Mouse (Mus musculus) midbrain, embryonic 12.5 days (tissue): ENCODE results near the gene Tnf. TPM values are rescaled to one million over a fixed set of nuclear protein-coding genes. Genes with fewer than 3 reads are reported as not detected.

Experiments
- ATAC-seq: fragments of 200-750 bp; cut with Nextera tagmentation; 2 replicates; pipeline ENCODE4 v1.8.0; 2017; ENCODE audit warnings: low read depth, moderate TSS enrichment, moderate library complexity; ENCODE audit not compliant: low FRiP score
- H3K27ac ChIP-seq: fragments of 300-500 bp; sonication (generic); replicated peaks from 2 replicates; pipeline ENCODE4 v1.5.1; 2016; ENCODE audit warnings: mild to moderate bottlenecking
- H3K27me3 ChIP-seq: fragments of 300-500 bp; sonication (generic); 2 replicates; pipeline ENCODE4 v1.6.1; 2016; ENCODE audit warnings: mild to moderate bottlenecking
- H3K36me3 ChIP-seq: fragments of 300-500 bp; sonication (generic); 2 replicates; pipeline ENCODE4 v1.6.1; 2016
- H3K4me1 ChIP-seq: fragments of 300-500 bp; sonication (generic); 2 replicates; pipeline ENCODE4 v1.6.1; 2016
- H3K4me2 ChIP-seq: fragments of 300-500 bp; sonication (generic); replicated peaks from 2 replicates; pipeline ENCODE4 v1.6.1; 2016; ENCODE audit warnings: mild to moderate bottlenecking, moderate library complexity
- H3K4me3 ChIP-seq: fragments of 300-500 bp; sonication (generic); 2 replicates; pipeline ENCODE4 v1.5.1; 2016; ENCODE audit warnings: mild to moderate bottlenecking
- H3K9ac ChIP-seq: fragments of 300-500 bp; sonication (generic); replicated peaks from 2 replicates; pipeline ENCODE4 v1.6.1; 2016; ENCODE audit warnings: mild to moderate bottlenecking, moderate library complexity
- H3K9me3 ChIP-seq: fragments of 300-500 bp; sonication (generic); 2 replicates; pipeline ENCODE4 v1.6.1; 2016; ENCODE audit warnings: mild to moderate bottlenecking
- WGBS: fragments of 180-500 bp; shearing (Covaris S2); methylation state at CpG from one replicate; pipeline ENCODE4 v1.1.7; 2016; 5-methylcytosine and 5-hydroxymethylcytosine counted together
- polyA plus RNA-seq: library from polyadenylated mRNA; unstranded; fragments of >200 nt; fragmentation: Nextera tagmentation; extraction: Ambion mirVana; gene quantifications from 2 replicates; pipeline ENCODE4 v1.2.1, GENCODE M21; 2016

Gene Tnf
- polyA plus RNA-seq, 1 experiment from 2014 or later, result not detected

DNA sequence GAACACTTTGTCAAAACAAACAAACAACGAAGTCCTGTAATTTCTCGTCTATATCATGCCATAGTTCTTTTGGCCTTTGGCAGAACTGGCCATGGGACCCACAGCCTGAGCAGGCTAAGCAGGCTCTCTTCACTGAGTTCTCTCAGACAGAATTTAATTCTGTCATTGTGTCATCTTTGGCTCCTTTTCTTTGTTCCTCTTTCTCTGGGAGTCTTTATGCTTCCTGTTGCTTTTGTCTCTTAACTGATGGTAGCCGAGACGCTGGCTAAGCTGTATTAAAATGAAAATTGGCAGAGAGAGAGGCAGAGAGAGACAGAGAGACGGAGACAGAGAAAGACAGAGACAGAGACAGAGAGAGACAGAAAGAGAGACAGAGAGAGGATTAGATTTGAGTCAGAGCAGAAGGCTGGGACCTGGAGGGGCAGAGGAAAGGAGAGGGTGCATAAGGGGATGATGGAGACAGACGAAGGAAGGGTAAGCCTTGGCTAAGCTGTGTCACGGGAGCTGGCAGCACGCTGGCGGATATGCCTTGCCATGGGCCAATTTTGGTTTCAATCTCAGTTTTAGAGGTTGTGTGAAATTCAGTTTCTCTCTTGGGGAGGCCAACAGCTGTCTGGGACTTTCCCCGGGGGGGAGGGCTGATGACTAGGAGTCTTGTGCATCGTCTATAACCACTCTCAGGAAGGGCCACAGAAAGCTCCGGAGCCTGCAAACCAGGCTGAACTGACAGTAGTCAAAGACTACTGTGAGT is 8.2 kb upstream of the Tnf start:
- Histone ChIP-seq H3K27ac (no peak overlapping the region), H3K9ac (no peak overlapping the region), H3K27me3 (peaks cover 5% of the 10 kb centered on the region; the same call in 1 of the 2 replicates), H3K4me2 (no peak overlapping the region), H3K4me1 (0 out of 2 replicates have a peak, but pooled peaks cover 2% of the 10 kb centered on the region), H3K4me3 (no peak overlapping the region), H3K36me3 (no peaks in the 10 kb centered on the region), H3K9me3 (no peaks in the 10 kb centered on the region)
- ATAC-seq, result no peak
- WGBS, result 68% methylated on average over 12 of the region's 12 CpGs

DNA sequence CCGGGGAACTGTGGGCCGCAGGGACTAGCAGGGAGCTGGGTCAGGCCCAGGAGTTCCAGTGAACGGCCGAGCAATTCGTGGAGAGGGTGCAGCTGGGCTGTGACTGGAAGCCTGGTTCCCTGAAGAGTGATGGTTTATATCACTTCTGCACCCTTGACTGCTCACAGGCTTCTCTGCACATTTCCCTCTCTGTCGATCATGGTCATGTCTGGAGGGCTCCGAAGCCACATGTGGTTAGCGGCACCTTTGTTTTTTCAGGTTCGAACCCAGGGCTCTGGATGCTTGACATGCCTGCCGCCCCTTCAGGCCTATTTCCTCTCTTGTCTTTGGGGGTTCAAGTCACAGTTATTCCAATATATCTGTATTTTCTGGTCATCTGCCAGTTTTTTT is 3.6 kb upstream of the Tnf start:
- no peaks in the 10 kb centered on the region for H3K9me3 ChIP-seq
- ATAC-seq, result no peak
- no peak overlapping the region for H3K4me2 ChIP-seq
- peaks cover 50% of the 10 kb centered on the region for H3K27me3 ChIP-seq
- H3K4me1 ChIP-seq, result 0 out of 2 replicates have a peak, but pooled peaks cover 2% of the 10 kb centered on the region
- 70% methylated on average over 10 of the region's 10 CpGs for WGBS
- H3K9ac ChIP-seq, result no peak overlapping the region
- H3K27ac ChIP-seq, result no peak overlapping the region
- no peaks in the 10 kb centered on the region for H3K36me3 ChIP-seq
- H3K4me3 ChIP-seq, result no peak overlapping the region

DNA sequence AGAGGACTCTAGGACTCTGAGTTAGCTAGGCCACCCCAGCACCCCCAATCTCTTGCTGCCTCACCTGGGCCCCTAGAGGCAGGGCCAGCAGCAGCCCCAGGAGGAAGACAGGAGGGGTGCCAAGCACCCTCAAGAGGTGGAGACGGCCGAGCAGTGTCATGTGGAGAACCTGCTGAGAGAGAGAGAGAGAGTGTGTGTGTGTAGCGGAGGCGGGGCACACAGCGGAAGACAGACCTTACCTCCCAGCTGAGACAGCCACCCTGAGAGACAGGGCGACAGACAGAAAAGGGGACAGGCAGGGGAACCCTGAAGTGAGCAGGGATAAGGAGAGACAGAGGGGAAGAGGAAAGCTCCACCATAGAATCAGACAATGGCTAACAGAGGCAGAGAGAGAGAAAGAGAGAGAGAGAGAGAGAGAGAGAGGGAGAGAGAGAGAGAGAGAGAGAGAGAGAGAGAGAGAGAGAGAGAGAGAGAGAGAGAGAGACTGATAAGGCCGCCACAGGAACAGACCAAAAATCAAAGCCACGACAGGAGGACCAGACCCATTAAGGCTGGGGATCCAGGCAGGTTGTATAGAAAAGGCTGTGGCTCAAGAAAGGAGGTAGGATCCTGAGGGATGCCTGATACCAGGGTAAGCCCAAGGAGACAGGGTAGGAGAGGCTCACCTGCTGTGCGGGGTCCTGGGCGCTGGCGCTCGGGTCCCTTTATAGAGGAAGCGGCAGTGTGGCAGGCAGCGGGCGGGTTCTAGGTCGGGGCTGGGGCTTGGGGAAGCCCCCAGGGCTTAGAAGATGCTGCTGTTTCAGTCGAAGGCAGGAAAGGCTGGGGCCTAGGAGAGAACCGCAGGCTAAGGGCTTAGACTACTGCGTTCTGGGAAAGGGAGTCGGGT is 2.9 kb upstream of the Tnf start, which contains the start of gene Lta:
Gene Lta (minus strand): TSS at position 858 of the 886 bp plus-strand sequence.
- H3K36me3 ChIP-seq, result no peaks in the 10 kb centered on the region
- WGBS, result 31% methylated on average over 20 of the region's 20 CpGs
- no peaks in the 10 kb centered on the region for H3K9me3 ChIP-seq
- H3K4me2 ChIP-seq, result no peak within 1 kb of the TSS
- 0 out of 2 replicates have a peak, but pooled peaks cover 2% of the 10 kb centered on the region for H3K4me1 ChIP-seq
- H3K27ac ChIP-seq, result no peak within 1 kb of the TSS
- no peak within 1 kb of the TSS for H3K4me3 ChIP-seq
- peaks cover 54% of the 10 kb centered on the region for H3K27me3 ChIP-seq
- no peak within 1 kb of the TSS; the same call in 1 of the 2 replicates for H3K9ac ChIP-seq
- no peak for ATAC-seq

DNA sequence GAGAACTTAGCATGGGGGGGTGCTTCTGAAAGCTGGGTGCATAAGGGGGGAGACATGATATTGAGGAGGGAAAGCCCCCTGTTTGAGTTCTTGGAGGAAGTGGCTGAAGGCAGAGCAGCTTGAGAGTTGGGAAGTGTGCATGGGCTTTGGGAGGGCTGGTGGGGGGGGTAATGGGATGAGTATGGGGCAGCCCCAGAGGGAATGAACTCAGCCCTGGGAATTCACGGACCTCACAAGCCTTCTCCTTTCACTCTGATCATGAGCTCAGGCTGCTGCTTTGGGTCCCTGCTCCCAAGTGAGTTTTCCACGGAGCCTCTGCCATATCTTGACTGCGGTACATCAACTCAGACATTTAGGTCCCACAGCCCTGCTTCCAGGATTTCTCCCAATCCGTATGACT is 635 bp upstream of the Tnf start:
- Histone ChIP-seq H3K9me3 (no peaks in the 10 kb centered on the region), H3K9ac (no peak overlapping the region), H3K4me2 (no peak overlapping the region), H3K36me3 (no peaks in the 10 kb centered on the region), H3K4me3 (no peak overlapping the region), H3K27ac (no peak overlapping the region), H3K27me3 (peaks cover 60% of the 10 kb centered on the region), H3K4me1 (0 out of 2 replicates have a peak, but pooled peaks cover 2% of the 10 kb centered on the region)
- ATAC-seq, result no peak
- 78% methylated on average over 4 of the region's 4 CpGs for WGBS

DNA sequence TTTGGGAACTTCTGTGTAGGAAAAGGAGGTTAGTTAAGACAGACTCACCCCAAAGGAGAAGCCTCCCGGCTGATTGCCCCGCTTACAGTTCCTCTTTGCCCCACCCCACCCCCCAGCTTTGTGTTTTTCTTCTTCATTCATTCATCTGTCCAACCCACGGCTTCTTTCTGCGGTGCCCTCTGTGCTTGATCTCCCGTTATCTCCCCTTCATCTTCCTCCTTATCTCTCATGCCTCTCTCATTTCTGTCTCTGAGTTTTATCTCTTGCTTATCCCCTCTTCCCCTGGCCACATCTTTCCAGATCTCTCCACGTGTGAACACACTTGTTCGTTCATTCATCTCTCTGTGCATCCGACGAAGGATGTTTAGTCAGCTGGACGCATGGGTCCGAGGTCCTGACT is 679 bp downstream of the Tnf start:
- WGBS, result 82% methylated on average over 11 of the region's 11 CpGs
- Histone ChIP-seq H3K27me3 (peaks cover 71% of the 10 kb centered on the region), H3K4me2 (no peak overlapping the region), H3K4me3 (no peak overlapping the region), H3K9ac (no peak overlapping the region), H3K9me3 (no peaks in the 10 kb centered on the region), H3K36me3 (no peaks in the 10 kb centered on the region), H3K27ac (no peak overlapping the region), H3K4me1 (peaks cover 4% of the 10 kb centered on the region)
- no peak for ATAC-seq

DNA sequence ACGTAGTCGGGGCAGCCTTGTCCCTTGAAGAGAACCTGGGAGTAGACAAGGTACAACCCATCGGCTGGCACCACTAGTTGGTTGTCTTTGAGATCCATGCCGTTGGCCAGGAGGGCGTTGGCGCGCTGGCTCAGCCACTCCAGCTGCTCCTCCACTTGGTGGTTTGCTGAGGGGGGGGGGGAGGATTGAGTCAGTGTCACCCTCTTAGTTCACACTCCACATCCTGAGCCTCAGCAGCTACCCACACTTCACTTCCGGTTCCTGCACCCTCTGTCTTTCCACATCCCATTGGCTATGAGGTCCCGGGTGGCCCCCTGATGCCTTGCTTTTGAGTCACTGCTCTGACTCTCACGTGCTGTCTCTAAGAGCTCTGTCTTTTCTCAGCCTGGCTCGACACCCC is 1.4 kb downstream of the Tnf start:
- H3K4me1 ChIP-seq, result peaks cover 11% of the 10 kb centered on the region
- H3K9me3 ChIP-seq, result no peaks in the 10 kb centered on the region
- H3K27me3 ChIP-seq, result peaks cover 77% of the 10 kb centered on the region
- 94% methylated on average over 11 of the region's 11 CpGs for WGBS
- H3K4me2 ChIP-seq, result no peak overlapping the region
- ATAC-seq, result no peak
- no peak overlapping the region for H3K9ac ChIP-seq
- no peak overlapping the region for H3K4me3 ChIP-seq
- no peak overlapping the region for H3K27ac ChIP-seq
- H3K36me3 ChIP-seq, result no peaks in the 10 kb centered on the region

DNA sequence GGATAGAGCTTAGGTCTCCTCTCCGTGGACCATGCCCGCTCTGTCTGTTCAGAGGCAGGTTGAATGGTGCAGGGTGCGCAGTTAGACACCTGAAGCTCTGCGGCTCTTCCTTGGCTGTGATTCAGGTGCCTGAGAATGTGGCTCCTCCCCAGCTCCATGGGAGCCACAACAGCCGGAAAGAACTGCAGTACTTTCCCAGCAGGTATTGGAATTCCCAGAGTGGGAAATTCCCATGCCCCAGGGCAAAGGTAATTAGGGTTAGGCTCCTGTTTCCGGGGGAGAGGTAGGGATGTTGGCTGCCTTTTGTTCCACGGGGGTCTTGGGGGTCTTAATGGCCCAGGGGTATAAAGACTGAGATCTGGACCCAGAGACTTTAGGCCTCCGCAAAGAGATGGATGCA is 2.9 kb downstream of the Tnf start:
- Histone ChIP-seq H3K27me3 (peaks cover 77% of the 10 kb centered on the region), H3K4me3 (no peak overlapping the region), H3K9ac (no peak overlapping the region), H3K27ac (no peak overlapping the region), H3K36me3 (no peaks in the 10 kb centered on the region), H3K4me1 (peaks cover 11% of the 10 kb centered on the region), H3K9me3 (no peaks in the 10 kb centered on the region), H3K4me2 (no peak overlapping the region)
- WGBS, result 36% methylated on average over 8 of the region's 8 CpGs
- no peak for ATAC-seq

DNA sequence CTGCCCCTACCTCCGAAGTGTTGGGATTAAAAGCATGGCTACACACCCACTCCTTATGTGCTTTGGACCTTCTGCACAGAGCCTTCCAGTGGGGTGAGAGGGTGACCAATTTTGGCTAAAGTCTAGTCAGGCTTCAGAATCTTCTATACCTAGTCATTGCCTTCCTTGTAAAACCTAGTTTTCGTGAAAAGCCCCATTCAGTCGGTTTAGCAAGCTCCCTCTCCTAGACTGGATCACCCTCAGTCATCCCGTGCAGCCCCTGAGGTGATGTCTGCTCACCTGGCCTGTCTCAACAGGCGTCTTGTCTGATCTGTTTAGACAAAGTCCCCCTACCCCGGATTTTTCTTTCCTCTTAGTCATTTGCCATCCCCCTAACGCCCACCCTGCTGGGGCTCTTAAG is 3.8 kb downstream of the Tnf start:
- H3K36me3 ChIP-seq, result no peaks in the 10 kb centered on the region
- no peak overlapping the region for H3K4me3 ChIP-seq
- no peak overlapping the region for H3K4me2 ChIP-seq
- peaks cover 69% of the 10 kb centered on the region for H3K27me3 ChIP-seq
- no peak for ATAC-seq
- H3K4me1 ChIP-seq, result peaks cover 11% of the 10 kb centered on the region
- H3K27ac ChIP-seq, result no peak overlapping the region
- WGBS, result 64% methylated on average over 7 of the region's 7 CpGs
- no peak overlapping the region for H3K9ac ChIP-seq
- no peaks in the 10 kb centered on the region for H3K9me3 ChIP-seq

DNA sequence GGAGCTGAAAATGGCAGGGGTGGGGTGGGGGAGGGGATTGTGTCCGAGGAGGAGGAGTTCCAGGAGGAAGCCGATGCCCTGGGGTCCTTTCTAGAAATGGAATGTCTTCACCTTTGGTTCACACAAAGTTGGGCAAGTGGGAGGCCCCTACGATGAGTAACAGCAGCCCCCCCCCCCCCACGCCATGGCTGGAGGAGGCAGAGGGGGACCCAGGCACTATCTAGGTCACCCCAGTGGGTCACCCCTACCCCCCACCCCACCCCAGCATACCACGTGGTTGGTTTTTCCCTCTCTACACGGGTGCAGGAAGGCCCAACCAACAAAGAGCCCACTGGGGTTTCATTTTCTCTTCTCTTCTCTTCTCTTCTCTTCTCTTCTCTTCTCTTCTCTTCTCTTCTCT is 4.7 kb downstream of the Tnf start:
- 59% methylated on average over 6 of the region's 6 CpGs for WGBS
- peaks cover 11% of the 10 kb centered on the region for H3K4me1 ChIP-seq
- no peak overlapping the region for H3K27ac ChIP-seq
- no peak overlapping the region for H3K9ac ChIP-seq
- no peaks in the 10 kb centered on the region for H3K36me3 ChIP-seq
- ATAC-seq, result no peak
- peaks cover 61% of the 10 kb centered on the region for H3K27me3 ChIP-seq
- no peak overlapping the region for H3K4me3 ChIP-seq
- no peaks in the 10 kb centered on the region for H3K9me3 ChIP-seq
- H3K4me2 ChIP-seq, result no peak overlapping the region

DNA sequence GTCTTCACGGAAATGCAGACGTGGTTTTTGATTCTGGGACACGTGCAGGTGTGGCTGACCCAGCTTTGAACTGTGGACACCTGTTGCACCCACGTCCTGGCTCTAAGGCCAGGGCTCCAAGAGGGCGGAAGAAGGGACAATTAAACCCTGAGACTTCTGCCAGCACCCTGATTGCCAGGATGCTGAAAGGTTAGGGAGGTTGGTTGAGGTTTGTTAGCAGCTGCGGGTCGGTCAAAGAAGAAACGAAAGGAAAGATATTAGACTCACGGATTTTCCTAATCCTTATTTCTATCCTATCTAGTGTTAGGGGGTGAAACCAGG is 5.5 kb downstream of the Tnf start:
- Histone ChIP-seq H3K27me3 (peaks cover 53% of the 10 kb centered on the region), H3K36me3 (no peaks in the 10 kb centered on the region), H3K27ac (no peak overlapping the region)

DNA sequence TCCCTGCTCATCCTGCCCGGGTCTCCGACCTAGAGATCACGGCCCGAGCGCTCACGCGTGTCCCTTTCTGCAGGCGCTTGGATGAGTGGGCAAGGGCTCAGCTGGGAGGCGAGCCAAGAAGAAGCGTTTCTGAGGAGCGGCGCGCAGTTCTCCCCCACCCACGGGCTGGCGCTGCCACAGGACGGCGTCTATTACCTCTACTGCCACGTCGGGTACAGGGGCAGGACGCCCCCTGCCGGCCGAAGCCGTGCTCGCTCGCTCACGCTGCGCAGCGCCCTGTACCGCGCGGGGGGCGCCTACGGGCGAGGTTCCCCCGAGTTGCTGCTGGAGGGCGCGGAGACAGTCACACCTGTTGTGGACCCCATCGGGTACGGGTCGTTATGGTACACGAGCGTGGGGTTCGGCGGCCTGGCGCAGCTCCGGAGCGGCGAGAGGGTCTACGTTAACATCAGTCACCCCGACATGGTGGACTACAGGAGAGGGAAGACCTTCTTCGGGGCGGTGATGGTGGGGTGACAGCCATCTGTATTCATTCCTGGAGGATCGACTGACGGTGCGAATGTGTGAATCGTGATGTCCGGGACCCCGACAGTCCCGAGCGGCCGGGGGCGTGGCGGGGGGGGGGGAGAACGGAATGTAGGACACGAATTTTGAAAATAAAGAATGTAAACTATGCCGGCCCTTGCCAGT is 6.0 kb downstream of the Tnf start:
- Histone ChIP-seq H3K36me3 (no peaks in the 10 kb centered on the region), H3K4me2 (peak overlapping the region; percentile 70), H3K27me3 (peaks cover 48% of the 10 kb centered on the region), H3K4me1 (peaks cover 11% of the 10 kb centered on the region), H3K27ac (no peak overlapping the region), H3K4me3 (peak overlapping the region; percentile 40), H3K9me3 (no peaks in the 10 kb centered on the region), H3K9ac (peak overlapping the region; percentile 40; the same call in 1 of the 2 replicates)
- 0 out of 2 replicates have a peak, but pooled peaks have one; percentile 69 for ATAC-seq
- WGBS, result 2% methylated on average over 65 of the region's 66 CpGs

More for the DNA sequence above, 5.5 kb downstream of the Tnf start:
- Histone ChIP-seq H3K9me3 (no peaks in the 10 kb centered on the region), H3K4me3 (peak overlapping the region; percentile 40), H3K4me1 (peaks cover 11% of the 10 kb centered on the region), H3K4me2 (peak overlapping the region; percentile 70), H3K9ac (no peak overlapping the region)
- no peak for ATAC-seq
- WGBS, result 29% methylated on average over 9 of the region's 9 CpGs
